Mouse (Mus musculus): Measurements from ENCODE around the gene Arhgef3.

Arhgef3 gene

GRCm38 (mm10) chr14:27114362-27115274 lies at the start of gene Arhgef3:
Arhgef3 (plus strand) TSS chr14:27114899.
- no peak for ATAC-seq (ENCODE audit: insufficient number of reproducible peaks, low FRiP score, low TSS enrichment)

GRCm38 (mm10) chr14:27066171-27066929 lies 48.3 kb upstream of the Arhgef3 start:
- no peak for ATAC-seq (ENCODE audit: insufficient number of reproducible peaks, low FRiP score, low TSS enrichment)

- no peak for ATAC-seq (ENCODE audit: insufficient number of reproducible peaks, low FRiP score, low TSS enrichment)
These were observed 46.8 kb upstream of the Arhgef3 start for GRCm38 (mm10) chr14:27067866-27068271.

GRCm38 (mm10) chr14:27069434-27070097 lies 45.1 kb upstream of the Arhgef3 start:
- no peak for ATAC-seq (ENCODE audit: insufficient number of reproducible peaks, low FRiP score, low TSS enrichment)

GRCm38 (mm10) chr14:27070128-27070527 lies 44.6 kb upstream of the Arhgef3 start:
- ATAC-seq (ENCODE audit: insufficient number of reproducible peaks, low FRiP score, low TSS enrichment): no peak

GRCm38 (mm10) chr14:27070758-27071157 lies 43.9 kb upstream of the Arhgef3 start:
- ATAC-seq (ENCODE audit: insufficient number of reproducible peaks, low FRiP score, low TSS enrichment): no peak

- ATAC-seq (ENCODE audit: insufficient number of reproducible peaks, low FRiP score, low TSS enrichment): no peak
These were observed 42.7 kb upstream of the Arhgef3 start for GRCm38 (mm10) chr14:27071985-27072384.

GRCm38 (mm10) chr14:27075084-27075483 lies 39.6 kb upstream of the Arhgef3 start:
- no peak for ATAC-seq (ENCODE audit: insufficient number of reproducible peaks, low FRiP score, low TSS enrichment)

GRCm38 (mm10) chr14:27075909-27076521 lies 38.7 kb upstream of the Arhgef3 start:
- ATAC-seq (ENCODE audit: insufficient number of reproducible peaks, low FRiP score, low TSS enrichment): no peak

- ATAC-seq (ENCODE audit: insufficient number of reproducible peaks, low FRiP score, low TSS enrichment): no peak
These were observed 38.2 kb upstream of the Arhgef3 start for GRCm38 (mm10) chr14:27076522-27076920.

GRCm38 (mm10) chr14:27081536-27082275 lies 33.0 kb upstream of the Arhgef3 start:
- no peak for ATAC-seq (ENCODE audit: insufficient number of reproducible peaks, low FRiP score, low TSS enrichment)

- ATAC-seq (ENCODE audit: insufficient number of reproducible peaks, low FRiP score, low TSS enrichment): no peak
These were observed 29.2 kb upstream of the Arhgef3 start for GRCm38 (mm10) chr14:27085471-27085870.

- ATAC-seq (ENCODE audit: insufficient number of reproducible peaks, low FRiP score, low TSS enrichment): no peak
These were observed 28.7 kb upstream of the Arhgef3 start for GRCm38 (mm10) chr14:27085999-27086398.

GRCm38 (mm10) chr14:27094247-27094646 lies 20.5 kb upstream of the Arhgef3 start:
- ATAC-seq (ENCODE audit: insufficient number of reproducible peaks, low FRiP score, low TSS enrichment): no peak

- no peak for ATAC-seq (ENCODE audit: insufficient number of reproducible peaks, low FRiP score, low TSS enrichment)
These were observed 18.6 kb upstream of the Arhgef3 start for GRCm38 (mm10) chr14:27096133-27096532.

GRCm38 (mm10) chr14:27096779-27097178 lies 17.9 kb upstream of the Arhgef3 start:
- ATAC-seq (ENCODE audit: insufficient number of reproducible peaks, low FRiP score, low TSS enrichment): no peak

GRCm38 (mm10) chr14:27101735-27102134 lies 13.0 kb upstream of the Arhgef3 start:
- no peak for ATAC-seq (ENCODE audit: insufficient number of reproducible peaks, low FRiP score, low TSS enrichment)

- no peak for ATAC-seq (ENCODE audit: insufficient number of reproducible peaks, low FRiP score, low TSS enrichment)
These were observed 12.0 kb upstream of the Arhgef3 start for GRCm38 (mm10) chr14:27102720-27103119.

GRCm38 (mm10) chr14:27105731-27106457 lies 8.8 kb upstream of the Arhgef3 start:
- no peak for ATAC-seq (ENCODE audit: insufficient number of reproducible peaks, low FRiP score, low TSS enrichment)

Data from cerebellum, adult (tissue).